Mouse (Mus musculus): ENCODE results near the gene Mrpl23. TPM values are rescaled to one million over a fixed set of nuclear protein-coding genes. Genes with fewer than 3 reads are reported as not detected.
A peak's percentile ranks its signal among the peaks of the same experiment; 100 is the strongest.

Mrpl23 gene
- 72.2 TPM for polyA plus RNA-seq (2012; fragmentation: generic; extraction: Trizol)
- long read RNA-seq, experiment 1, transcript Mrpl23-201 (5 exons, 692 nt) = major isoform, 59 of 71 reads
- long read RNA-seq, experiment 1, partial matches to known transcripts = 6 of 71 reads
- long read RNA-seq, experiment 1, other reads (novel, unspliced or antisense) = 5 of 71 reads
- long read RNA-seq, experiment 2, partial matches to known transcripts = 0 of 3 reads
- long read RNA-seq, experiment 2, other reads (novel, unspliced or antisense) = 0 of 3 reads

- H3K36me3 ChIP-seq (ENCODE audit: control insufficient read depth, insufficient read depth) = no peaks in the 10 kb centered on the region
- H3K79me2 ChIP-seq (ENCODE audit: control insufficient read depth, insufficient read depth) = peaks cover 6% of the 10 kb centered on the region
- H3K4me3 ChIP-seq (ENCODE audit: insufficient read depth, poor library complexity, severe bottlenecking) = peak within 1 kb of the TSS; percentile 43
- TF ChIP-seq USF1 (IDR thresholded peaks at IDR 0.05; ENCODE audit: low read depth) (no peak), CEBPB (IDR thresholded peaks at IDR 0.05; ENCODE audit: low read depth) (no peak), MYOD1 (IDR thresholded peaks at IDR 0.05; ENCODE audit: control insufficient read depth, insufficient read length, low read depth) (no peak), CTCF (IDR thresholded peaks at IDR 0.05; ENCODE audit: control insufficient read depth, insufficient read depth, insufficient read length) (no peak), MAX (IDR thresholded peaks at IDR 0.05) (no peak), MYOG (IDR thresholded peaks at IDR 0.05; ENCODE audit: control insufficient read depth, extremely low read depth, insufficient read length) (no peak), FOSL1 (IDR thresholded peaks at IDR 0.05; ENCODE audit: insufficient read depth, low read length, poor library complexity, severe bottlenecking) (no peak)
- H3K27me3 ChIP-seq (ENCODE audit: control insufficient read depth, insufficient read depth, insufficient read length) = no peaks in the 10 kb centered on the region
- H3K79me3 ChIP-seq (ENCODE audit: low read depth) = no peaks in the 10 kb centered on the region
- H3ac ChIP-seq (ENCODE audit: control insufficient read depth, insufficient read length, low read depth) = peak within 1 kb of the TSS; percentile 81
Observed at GRCm38 (mm10) chr7:142532671-142533058, at the start of gene Mrpl23. Gene Mrpl23 (plus strand): TSS chr7:142532686.

GRCm38 (mm10) chr7:142483136-142483535 lies 49.4 kb upstream of the Mrpl23 start:
- Histone ChIP-seq H3K4me3 (ENCODE audit: insufficient read depth, poor library complexity, severe bottlenecking) (no peak overlapping the region), H3ac (ENCODE audit: control insufficient read depth, insufficient read length, low read depth) (no peak overlapping the region), H3K79me3 (ENCODE audit: low read depth) (peaks cover 3% of the 10 kb centered on the region), H3K79me2 (ENCODE audit: control insufficient read depth, insufficient read depth) (peaks cover 2% of the 10 kb centered on the region), H3K27me3 (ENCODE audit: control insufficient read depth, insufficient read depth, insufficient read length) (no peaks in the 10 kb centered on the region), H3K36me3 (ENCODE audit: control insufficient read depth, insufficient read depth) (peaks cover 37% of the 10 kb centered on the region)
- TF ChIP-seq MYOG (IDR thresholded peaks at IDR 0.05; ENCODE audit: control insufficient read depth, extremely low read depth, insufficient read length) = no peak
- TF ChIP-seq FOSL1 (IDR thresholded peaks at IDR 0.05; ENCODE audit: insufficient read depth, low read length, poor library complexity, severe bottlenecking) = no peak
- no peak for TF ChIP-seq MAX (IDR thresholded peaks at IDR 0.05)
- TF ChIP-seq CTCF (IDR thresholded peaks at IDR 0.05; ENCODE audit: control insufficient read depth, insufficient read depth, insufficient read length) = no peak
- TF ChIP-seq MYOD1 (IDR thresholded peaks at IDR 0.05; ENCODE audit: control insufficient read depth, insufficient read length, low read depth) = no peak
- TF ChIP-seq USF1 (IDR thresholded peaks at IDR 0.05; ENCODE audit: low read depth) = no peak
- TF ChIP-seq CEBPB (IDR thresholded peaks at IDR 0.05; ENCODE audit: low read depth) = no peak

- Histone ChIP-seq H3K79me2 (ENCODE audit: control insufficient read depth, insufficient read depth) (no peaks in the 10 kb centered on the region), H3K27me3 (ENCODE audit: control insufficient read depth, insufficient read depth, insufficient read length) (no peaks in the 10 kb centered on the region), H3K4me3 (ENCODE audit: insufficient read depth, poor library complexity, severe bottlenecking) (no peak overlapping the region), H3K79me3 (ENCODE audit: low read depth) (peaks cover 2% of the 10 kb centered on the region), H3K36me3 (ENCODE audit: control insufficient read depth, insufficient read depth) (peaks cover 48% of the 10 kb centered on the region), H3ac (ENCODE audit: control insufficient read depth, insufficient read length, low read depth) (no peak overlapping the region)
- TF ChIP-seq CTCF (IDR thresholded peaks at IDR 0.05; ENCODE audit: control insufficient read depth, insufficient read depth, insufficient read length) (no peak), MYOD1 (IDR thresholded peaks at IDR 0.05; ENCODE audit: control insufficient read depth, insufficient read length, low read depth) (no peak), MYOG (IDR thresholded peaks at IDR 0.05; ENCODE audit: control insufficient read depth, extremely low read depth, insufficient read length) (no peak), MAX (IDR thresholded peaks at IDR 0.05) (no peak), CEBPB (IDR thresholded peaks at IDR 0.05; ENCODE audit: low read depth) (no peak)
Observed at GRCm38 (mm10) chr7:142484780-142485179, 47.7 kb upstream of the Mrpl23 start.

GRCm38 (mm10) chr7:142486751-142487162 lies 45.7 kb upstream of the Mrpl23 start:
- peaks cover 58% of the 10 kb centered on the region for H3K36me3 ChIP-seq (ENCODE audit: control insufficient read depth, insufficient read depth)
- TF ChIP-seq CEBPB (IDR thresholded peaks at IDR 0.05; ENCODE audit: low read depth) (no peak), MYOG (IDR thresholded peaks at IDR 0.05; ENCODE audit: control insufficient read depth, extremely low read depth, insufficient read length) (no peak), USF1 (IDR thresholded peaks at IDR 0.05; ENCODE audit: low read depth) (no peak), MAX (IDR thresholded peaks at IDR 0.05) (no peak), FOSL1 (IDR thresholded peaks at IDR 0.05; ENCODE audit: insufficient read depth, low read length, poor library complexity, severe bottlenecking) (no peak), CTCF (IDR thresholded peaks at IDR 0.05; ENCODE audit: control insufficient read depth, insufficient read depth, insufficient read length) (no peak), MYOD1 (IDR thresholded peaks at IDR 0.05; ENCODE audit: control insufficient read depth, insufficient read length, low read depth) (no peak)

GRCm38 (mm10) chr7:142487341-142487859 lies 45.1 kb upstream of the Mrpl23 start:
- Histone ChIP-seq H3K4me3 (ENCODE audit: insufficient read depth, poor library complexity, severe bottlenecking) (no peak overlapping the region), H3K79me3 (ENCODE audit: low read depth) (no peaks in the 10 kb centered on the region), H3K27me3 (ENCODE audit: control insufficient read depth, insufficient read depth, insufficient read length) (no peaks in the 10 kb centered on the region), H3ac (ENCODE audit: control insufficient read depth, insufficient read length, low read depth) (no peak overlapping the region), H3K36me3 (ENCODE audit: control insufficient read depth, insufficient read depth) (peaks cover 59% of the 10 kb centered on the region), H3K79me2 (ENCODE audit: control insufficient read depth, insufficient read depth) (no peaks in the 10 kb centered on the region)
- TF ChIP-seq CEBPB (IDR thresholded peaks at IDR 0.05; ENCODE audit: low read depth) (no peak), MYOD1 (IDR thresholded peaks at IDR 0.05; ENCODE audit: control insufficient read depth, insufficient read length, low read depth) (no peak), CTCF (IDR thresholded peaks at IDR 0.05; ENCODE audit: control insufficient read depth, insufficient read depth, insufficient read length) (no peak), MAX (IDR thresholded peaks at IDR 0.05) (no peak), MYOG (IDR thresholded peaks at IDR 0.05; ENCODE audit: control insufficient read depth, extremely low read depth, insufficient read length) (no peak), USF1 (IDR thresholded peaks at IDR 0.05; ENCODE audit: low read depth) (no peak), FOSL1 (IDR thresholded peaks at IDR 0.05; ENCODE audit: insufficient read depth, low read length, poor library complexity, severe bottlenecking) (no peak)

More at GRCm38 (mm10) chr7:142486751-142487162, 45.7 kb upstream of the Mrpl23 start:
- no peaks in the 10 kb centered on the region for H3K79me2 ChIP-seq (ENCODE audit: control insufficient read depth, insufficient read depth)
- H3K79me3 ChIP-seq (ENCODE audit: low read depth) = no peaks in the 10 kb centered on the region
- no peak overlapping the region for H3ac ChIP-seq (ENCODE audit: control insufficient read depth, insufficient read length, low read depth)
- H3K27me3 ChIP-seq (ENCODE audit: control insufficient read depth, insufficient read depth, insufficient read length) = no peaks in the 10 kb centered on the region
- H3K4me3 ChIP-seq (ENCODE audit: insufficient read depth, poor library complexity, severe bottlenecking) = no peak overlapping the region
